Mouse (Mus musculus) small intestine, adult 2 months (tissue): Measurements from ENCODE around the gene Ccdc81. TPM values are rescaled to one million over a fixed set of nuclear protein-coding genes. Genes with fewer than 3 reads are reported as not detected.
A peak's percentile ranks its signal among the peaks of the same experiment; 100 is the strongest.

Experiments
- H3K27ac ChIP-seq: fragments of 200-500 bp; 2 replicates; pipeline ENCODE4 v1.5.1; 2012; ENCODE audit warnings: low read depth, low read length, control low read depth, inconsistent platforms; ENCODE audit not compliant: insufficient read depth
- H3K27me3 ChIP-seq: fragments of 200-500 bp; 2 replicates; pipeline ENCODE4 v1.6.1; 2012; ENCODE audit warnings: mild to moderate bottlenecking, moderate library complexity, low read length, inconsistent platforms; ENCODE audit not compliant: control insufficient read depth, insufficient read depth
- H3K36me3 ChIP-seq: fragments of 200-500 bp; 2 replicates; pipeline ENCODE4 v1.6.1; 2012; ENCODE audit warnings: mild to moderate bottlenecking, low read length, control low read depth, inconsistent platforms; ENCODE audit not compliant: control insufficient read depth, insufficient read depth
- H3K4me1 ChIP-seq: fragments of 200-500 bp; 2 replicates; pipeline ENCODE4 v1.6.1; 2012; ENCODE audit warnings: low read length, inconsistent platforms, mixed read lengths; ENCODE audit not compliant: control insufficient read depth, insufficient read depth, insufficient read length
- H3K4me3 ChIP-seq: fragments of 200-500 bp; 2 replicates; pipeline ENCODE4 v1.5.1; 2012; ENCODE audit warnings: low read depth, mild to moderate bottlenecking, control low read depth, inconsistent platforms, low read length, moderate library complexity
- CTCF ChIP-seq: fragments of 200-500 bp; IDR thresholded peaks from 2 replicates; pipeline ENCODE4 v1.5.1; 2012; ENCODE audit warnings: low read depth, mild to moderate bottlenecking, control low read depth, inconsistent platforms, low read length, moderate library complexity, mixed read lengths; ENCODE audit not compliant: insufficient replicate concordance, insufficient read length; ENCODE audit errors: extremely low read depth
- POLR2A ChIP-seq: fragments of 200-500 bp; IDR thresholded peaks from 2 replicates; pipeline ENCODE4 v1.6.1; 2012; ENCODE audit warnings: low read depth, mild to moderate bottlenecking, control low read depth, inconsistent platforms, low read length, moderate library complexity
- WGBS: fragments of 180-500 bp; shearing (Covaris S2); methylation state at CpG from one replicate; pipeline ENCODE4 v1.1.7; 2018; 5-methylcytosine and 5-hydroxymethylcytosine counted together
- polyA plus RNA-seq: library from polyadenylated mRNA; depleted of rRNA; stranded (reverse); fragments of >200 nt; gene quantifications from 2 replicates; pipeline ENCODE4 v1.2.3, GENCODE M21; 2012

The Ccdc81 gene
- polyA plus RNA-seq, 1 experiment: not detected

DNA sequence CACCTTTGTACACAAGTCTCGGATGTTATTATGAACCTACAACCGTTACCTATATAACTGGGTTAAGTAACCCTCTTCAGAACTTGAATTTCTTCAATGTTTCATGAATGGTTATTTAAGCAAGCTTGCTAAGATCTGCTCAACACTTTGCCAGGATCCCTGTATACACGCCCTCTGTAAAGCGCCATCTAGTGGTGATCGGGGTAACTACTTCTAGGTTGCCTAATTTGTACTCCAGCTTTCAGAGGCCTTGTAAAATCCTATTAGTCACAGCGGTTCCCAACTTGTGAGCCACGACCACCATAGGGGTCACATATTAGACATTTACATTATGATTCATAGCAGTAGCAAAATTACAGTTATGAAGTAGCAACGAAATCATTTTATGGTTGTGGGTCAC is 4.5 kb upstream of the Ccdc81 start:
- no peaks in the 10 kb centered on the region for H3K27me3 ChIP-seq
- H3K4me1 ChIP-seq: no peaks in the 10 kb centered on the region
- H3K36me3 ChIP-seq: no peaks in the 10 kb centered on the region
- no peak overlapping the region for H3K27ac ChIP-seq
- 24% methylated on average over 8 of the region's 8 CpGs for WGBS
- no peak for TF ChIP-seq CTCF
- no peak for TF ChIP-seq POLR2A
- no peak overlapping the region for H3K4me3 ChIP-seq

DNA sequence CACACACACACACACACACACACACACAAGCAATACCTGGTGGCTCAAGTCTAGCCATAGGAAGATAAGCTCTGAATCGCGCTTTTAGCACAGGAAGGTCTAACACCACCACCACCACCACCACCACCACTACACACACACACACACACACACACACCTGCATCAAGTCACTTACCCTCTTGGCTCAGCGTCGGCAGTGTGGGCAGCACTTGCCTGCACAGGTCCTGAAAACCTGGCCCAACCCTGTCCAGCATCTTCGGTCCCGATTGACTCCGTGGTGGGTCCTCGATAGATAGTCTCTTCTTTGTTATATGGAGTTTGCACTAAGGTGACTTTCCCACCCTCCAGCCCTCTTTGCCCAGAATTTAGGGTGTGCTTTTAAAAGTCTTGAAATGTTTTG is 422 bp downstream of the Ccdc81 start:
- Histone ChIP-seq H3K27ac (no peak overlapping the region), H3K27me3 (no peaks in the 10 kb centered on the region), H3K4me3 (no peak overlapping the region), H3K36me3 (no peaks in the 10 kb centered on the region), H3K4me1 (no peaks in the 10 kb centered on the region)
- WGBS: 84% methylated on average over 8 of the region's 8 CpGs
- TF ChIP-seq POLR2A (no peak), CTCF (no peak)

DNA sequence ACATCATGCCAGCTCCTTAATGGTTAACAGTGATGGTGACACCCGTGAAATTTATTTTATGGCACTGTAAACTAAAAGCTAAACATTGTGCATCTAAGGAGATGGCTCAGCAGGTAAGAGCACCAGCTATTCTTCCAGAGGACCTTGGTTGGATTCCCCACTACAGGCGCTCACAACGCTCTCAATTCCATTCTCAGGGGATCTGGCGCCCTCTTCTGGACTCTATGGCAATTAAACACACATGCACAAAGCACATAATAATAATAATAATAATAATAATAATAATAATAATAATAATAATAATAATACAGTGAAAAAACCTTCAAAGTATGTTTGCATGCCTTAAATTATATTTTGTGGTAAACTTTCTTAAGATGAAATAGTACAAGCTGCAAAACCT is 11.6 kb downstream of the Ccdc81 start:
- Histone ChIP-seq H3K27me3 (no peaks in the 10 kb centered on the region), H3K4me1 (0 out of 2 replicates have a peak, but pooled peaks cover 1% of the 10 kb centered on the region), H3K36me3 (no peaks in the 10 kb centered on the region), H3K27ac (no peak overlapping the region), H3K4me3 (no peak overlapping the region)
- WGBS: 32% methylated on average over 4 of the region's 4 CpGs
- TF ChIP-seq CTCF (peak; percentile 24; the same call in 1 of the 2 replicates), POLR2A (no peak)

DNA sequence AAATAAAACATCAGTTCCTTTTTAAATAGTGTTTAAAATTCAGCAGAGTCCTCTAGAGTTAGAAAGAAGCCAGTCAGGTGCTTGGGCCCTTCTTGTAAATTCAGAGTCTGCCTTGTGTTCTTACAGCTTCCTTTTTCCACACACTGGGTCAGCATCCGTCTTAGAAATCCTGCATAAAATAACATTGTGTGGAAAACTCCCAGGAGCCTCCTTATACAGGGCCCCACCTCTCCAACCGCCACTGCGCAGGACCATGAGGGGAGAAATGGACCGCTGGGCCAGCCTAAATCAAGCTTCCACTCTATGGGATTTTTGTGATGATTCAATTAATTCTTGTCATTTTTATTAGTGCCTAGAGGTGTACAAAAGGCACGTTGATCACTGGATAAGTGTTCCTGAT is 12.0 kb downstream of the Ccdc81 start:
- no peak overlapping the region for H3K27ac ChIP-seq
- no peaks in the 10 kb centered on the region for H3K27me3 ChIP-seq
- H3K36me3 ChIP-seq: no peaks in the 10 kb centered on the region
- TF ChIP-seq CTCF (no peak), POLR2A (no peak)
- no peak overlapping the region for H3K4me3 ChIP-seq
- H3K4me1 ChIP-seq: 0 out of 2 replicates have a peak, but pooled peaks cover 1% of the 10 kb centered on the region
- 83% methylated on average over 5 of the region's 5 CpGs for WGBS

DNA sequence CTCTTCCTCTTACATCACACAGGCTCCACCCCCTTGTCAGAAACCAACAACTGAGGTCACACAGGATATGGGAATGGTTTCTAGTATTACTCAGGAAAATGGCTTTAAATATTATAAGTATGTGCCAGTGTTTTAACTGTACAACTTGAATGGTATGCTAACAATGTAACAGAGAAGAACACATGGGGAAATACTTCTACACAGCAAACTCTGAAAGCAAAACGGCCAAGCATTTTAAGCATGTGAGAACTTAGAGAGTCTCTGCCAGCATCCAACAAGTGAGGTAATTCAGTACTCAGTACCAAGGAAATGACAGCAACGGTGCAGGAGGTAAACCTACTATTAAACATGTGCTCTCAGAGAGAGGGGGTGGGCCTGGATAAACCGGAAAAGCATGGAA is 18.9 kb downstream of the Ccdc81 start:
- Histone ChIP-seq H3K4me3 (no peak overlapping the region), H3K36me3 (no peaks in the 10 kb centered on the region), H3K4me1 (0 out of 2 replicates have a peak, but pooled peaks cover 1% of the 10 kb centered on the region), H3K27ac (no peak overlapping the region), H3K27me3 (no peaks in the 10 kb centered on the region)
- WGBS: 55% methylated on average over 3 of the region's 3 CpGs
- no peak for TF ChIP-seq POLR2A
- no peak for TF ChIP-seq CTCF

DNA sequence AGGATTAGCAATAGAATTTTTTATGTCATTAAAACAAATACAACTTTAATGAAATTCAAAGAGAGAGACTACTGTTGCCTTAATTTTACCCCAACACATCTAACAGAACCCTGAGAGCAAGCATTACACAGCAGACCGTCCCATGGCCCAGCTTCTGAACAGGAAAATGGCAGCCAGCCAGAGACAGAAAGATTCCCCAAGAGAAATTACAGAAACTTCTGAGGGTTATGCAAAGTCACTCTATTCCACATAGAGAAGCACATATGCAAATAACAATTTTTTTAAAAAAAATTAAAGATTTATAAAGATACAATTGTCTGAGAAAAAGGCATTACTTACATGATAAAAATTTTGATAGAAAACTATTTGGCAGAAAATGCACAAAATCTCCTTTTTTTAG is 23.7 kb downstream of the Ccdc81 start:
- no peaks in the 10 kb centered on the region for H3K4me1 ChIP-seq
- no peaks in the 10 kb centered on the region for H3K36me3 ChIP-seq
- WGBS: 53% methylated on average over 1 of the region's 1 CpGs
- H3K27ac ChIP-seq: no peak overlapping the region
- TF ChIP-seq POLR2A (no peak), CTCF (no peak)
- H3K4me3 ChIP-seq: no peak overlapping the region
- no peaks in the 10 kb centered on the region for H3K27me3 ChIP-seq

DNA sequence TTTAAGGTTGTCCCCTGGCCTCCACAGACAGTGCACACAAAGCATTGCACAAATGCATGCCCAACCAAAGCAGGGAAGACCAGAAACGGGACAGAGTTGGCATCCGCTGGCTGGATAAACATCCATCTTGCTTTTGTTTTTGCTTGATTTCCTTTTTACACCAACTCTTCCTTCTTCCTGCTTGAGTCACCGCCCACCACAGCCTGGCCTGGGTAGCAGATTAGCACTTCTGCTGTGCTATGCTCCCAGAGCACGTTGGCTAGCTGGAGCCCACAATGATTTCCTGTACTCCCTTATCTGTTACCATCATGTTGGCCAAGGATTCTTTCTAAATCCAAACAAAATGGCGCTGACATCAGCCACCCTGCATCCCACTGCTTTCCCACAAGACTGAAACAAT is 36.2 kb downstream of the Ccdc81 start:
- 63% methylated on average over 5 of the region's 5 CpGs for WGBS
- no peak overlapping the region for H3K27ac ChIP-seq
- H3K27me3 ChIP-seq: no peaks in the 10 kb centered on the region
- no peak overlapping the region for H3K4me3 ChIP-seq
- H3K4me1 ChIP-seq: no peaks in the 10 kb centered on the region
- no peaks in the 10 kb centered on the region for H3K36me3 ChIP-seq
- TF ChIP-seq POLR2A (no peak), CTCF (no peak)

DNA sequence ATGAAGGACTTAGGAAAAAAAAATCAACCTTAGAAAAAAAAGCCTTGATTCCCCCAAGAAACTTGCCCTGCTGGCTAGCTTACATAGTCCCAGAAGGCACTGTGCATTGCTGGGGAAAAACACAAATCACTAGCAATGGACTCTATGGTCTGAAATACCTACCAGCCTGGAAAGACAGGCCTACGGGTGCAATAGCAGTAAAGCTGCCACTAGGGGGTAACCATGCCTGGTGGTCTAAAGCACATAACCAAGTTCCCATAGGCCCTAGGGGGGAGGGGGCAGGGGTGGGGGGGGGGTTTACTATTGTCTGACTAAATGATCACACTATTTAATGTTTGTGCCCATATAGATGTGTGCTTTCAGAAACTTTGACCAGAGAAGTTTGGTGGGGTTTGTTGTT is 38.7 kb downstream of the Ccdc81 start:
- Histone ChIP-seq H3K4me3 (no peak overlapping the region), H3K27ac (no peak overlapping the region), H3K4me1 (no peaks in the 10 kb centered on the region), H3K27me3 (no peaks in the 10 kb centered on the region), H3K36me3 (no peaks in the 10 kb centered on the region)
- 90% methylated on average over 1 of the region's 1 CpGs for WGBS
- TF ChIP-seq CTCF (peak; percentile 21; the same call in 1 of the 2 replicates), POLR2A (no peak)
